ENCODE assay signal across 44 mouse cellular contexts in the genomic region with DNA sequence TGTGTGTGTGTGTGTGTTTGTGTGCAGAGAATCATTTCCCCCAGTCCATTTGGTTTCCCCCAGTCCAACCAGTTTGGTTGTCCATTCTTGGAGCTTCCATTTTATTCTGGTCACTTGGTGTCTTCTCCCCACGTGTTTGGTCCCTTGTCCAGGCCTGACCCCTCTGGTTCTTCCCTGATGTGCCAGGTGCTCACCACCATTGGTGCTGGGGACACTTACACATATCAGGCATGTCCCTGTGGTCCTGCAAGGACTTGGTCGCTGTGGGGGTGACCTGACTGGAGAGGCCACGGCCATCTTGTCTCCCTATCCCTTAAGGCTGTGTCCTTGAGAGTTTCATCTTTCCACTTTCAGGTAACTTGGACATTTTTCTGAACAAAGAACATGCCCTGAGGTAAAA. TPM values are rescaled to one million over a fixed set of nuclear protein-coding genes. Genes with fewer than 3 reads are reported as not detected.
"Had no signal": no experiment of that assay in that cellular context is flagged by ENCODE, and none has a peak within 500 bp of the region (broad histone marks: within the 10 kb centered on the region; RNA-seq: fewer than 3 reads in every experiment).

No protein-coding gene starts in this region.

- ATAC-seq: liver, embryonic 12.5 days; liver, postnatal 0 days; lung, postnatal 0 days; midbrain, embryonic 13.5 days; midbrain, embryonic 15.5 days; midbrain, embryonic 16.5 days had no signal

- H3K4me2 ChIP-seq: limb, embryonic 13.5 days; limb, embryonic 15.5 days; liver, embryonic 11.5 days; liver, embryonic 12.5 days; liver, embryonic 13.5 days; liver, embryonic 15.5 days; lung, embryonic 14.5 days; lung, embryonic 15.5 days; midbrain, embryonic 11.5 days; midbrain, embryonic 12.5 days; midbrain, embryonic 13.5 days; midbrain, embryonic 15.5 days; neural tube, embryonic 12.5 days; neural tube, embryonic 13.5 days had no signal

- H3K36me3 ChIP-seq: midbrain, embryonic 15.5 days had no signal

- H3K27ac ChIP-seq: limb, embryonic 13.5 days; limb, embryonic 15.5 days; liver, embryonic 12.5 days; liver, embryonic 13.5 days; liver, embryonic 14.5 days; liver, embryonic 15.5 days; lung, embryonic 15.5 days; macrophage; midbrain, embryonic 10.5 days; midbrain, embryonic 12.5 days; midbrain, embryonic 13.5 days; midbrain, embryonic 15.5 days; neural tube, embryonic 12.5 days; neural tube, embryonic 13.5 days had no signal

- H3K4me3 ChIP-seq: limb, embryonic 13.5 days; limb, embryonic 15.5 days; liver, embryonic 12.5 days; liver, embryonic 13.5 days; liver, embryonic 15.5 days; lung, embryonic 15.5 days; megakaryocyte, embryonic 14.5 days; midbrain, embryonic 10.5 days; midbrain, embryonic 12.5 days; midbrain, embryonic 13.5 days; midbrain, embryonic 15.5 days; neural tube, embryonic 12.5 days; neural tube, embryonic 13.5 days had no signal

- H3K9ac ChIP-seq: limb, embryonic 13.5 days; limb, embryonic 15.5 days; liver, embryonic 12.5 days; liver, embryonic 13.5 days; liver, embryonic 14.5 days; liver, embryonic 15.5 days; liver, postnatal 0 days; lung, embryonic 14.5 days; lung, embryonic 15.5 days; midbrain, embryonic 12.5 days; midbrain, embryonic 13.5 days; midbrain, embryonic 15.5 days; neural tube, embryonic 12.5 days; neural tube, embryonic 13.5 days had no signal

- H3K27me3 ChIP-seq: limb, embryonic 13.5 days; limb, embryonic 15.5 days; liver, embryonic 12.5 days; liver, embryonic 13.5 days; liver, embryonic 15.5 days; lung, embryonic 15.5 days; midbrain, embryonic 13.5 days; midbrain, embryonic 15.5 days; neural tube, embryonic 12.5 days; neural tube, embryonic 13.5 days had no signal

- H3K4me1 ChIP-seq: limb, embryonic 13.5 days; limb, embryonic 15.5 days; liver, embryonic 12.5 days; liver, embryonic 13.5 days; liver, embryonic 15.5 days; lung, embryonic 15.5 days; midbrain, embryonic 15.5 days; neural tube, embryonic 12.5 days; neural tube, embryonic 13.5 days had no signal

- DNase-seq: left cerebral cortex, postnatal 4 days; liver; liver, embryonic 13.5 days; liver, postnatal 0 days; lung, adult 18-20 months; lung, adult 2 months; lung, embryonic 14.5 days; lung, postnatal 10 days; lung, postnatal 14 days; lung, postnatal 36 days; lung, postnatal 4 days; midbrain, embryonic 14.5 days had no signal

- H3K9me3 ChIP-seq: limb, embryonic 13.5 days; limb, embryonic 15.5 days; liver, embryonic 12.5 days; liver, embryonic 13.5 days; liver, embryonic 15.5 days; lung, embryonic 15.5 days; megakaryocyte, embryonic 14.5 days; midbrain, embryonic 10.5 days; midbrain, embryonic 12.5 days; midbrain, embryonic 13.5 days; midbrain, embryonic 15.5 days; neural tube, embryonic 12.5 days; neural tube, embryonic 13.5 days had no signal

RNA-seq across cellular contexts. Expression of gene Mylk2, which starts 14.2 kb away (rescaled TPM):
- total RNA-seq: left cerebral cortex, postnatal 10 days; left cerebral cortex, postnatal 14 days; left cerebral cortex, postnatal 25 days; left cerebral cortex, postnatal 36 days; left cerebral cortex, postnatal 4 days; megakaryocyte progenitor cell, adult 5-6 weeks; megakaryocyte, adult 5-6 weeks; megakaryocyte-erythroid progenitor cell, adult 5-6 weeks; monocyte, adult 5-6 weeks had no signal
- polyA plus RNA-seq: limb, embryonic 11.5 days; liver, adult 2 months; liver, embryonic 11.5 days; liver, embryonic 12.5 days; liver, embryonic 13.5 days; liver, embryonic 14.5 days; liver, postnatal 0 days; lung, embryonic 14.5 days; macrophage; midbrain, embryonic 11.5 days; midbrain, embryonic 12.5 days; midbrain, embryonic 14.5 days; midbrain, embryonic 15.5 days; midbrain, postnatal 0 days; neural tube, embryonic 11.5 days; neural tube, embryonic 12.5 days; neural tube, embryonic 13.5 days had no signal

RNA-seq across cellular contexts. Expression of gene Foxs1, which starts 36.1 kb away (rescaled TPM):
- total RNA-seq: liver, adult 2 months; megakaryocyte progenitor cell, adult 5-6 weeks; megakaryocyte, adult 5-6 weeks; megakaryocyte-erythroid progenitor cell, adult 5-6 weeks; monocyte, adult 5-6 weeks had no signal
- polyA plus RNA-seq: liver, embryonic 12.5 days; macrophage had no signal

RNA-seq across cellular contexts. Expression of gene Dusp15, which starts 54.6 kb away (rescaled TPM):
- total RNA-seq: liver, adult 2 months; megakaryocyte progenitor cell, adult 5-6 weeks; megakaryocyte, adult 5-6 weeks; megakaryocyte-erythroid progenitor cell, adult 5-6 weeks; monocyte, adult 5-6 weeks had no signal
- polyA plus RNA-seq: liver, adult 2 months; liver, embryonic 11.5 days; liver, embryonic 12.5 days; liver, embryonic 13.5 days; liver, embryonic 15.5 days; liver, embryonic 16.5 days; liver, postnatal 0 days; lung, embryonic 16.5 days; lung, postnatal 0 days; macrophage had no signal
